Mouse (Mus musculus) neural tube, embryonic 12.5 days (tissue): Measurements from ENCODE around the gene Tgfbi. TPM values are rescaled to one million over a fixed set of nuclear protein-coding genes. Genes with fewer than 3 reads are reported as not detected.

ENCODE experiments used
- ATAC-seq: fragments of 200-750 bp; cut with Nextera tagmentation; 2 replicates; pipeline ENCODE4 v1.8.0; 2017; ENCODE audit warnings: low read depth, mild to moderate bottlenecking, moderate TSS enrichment, moderate library complexity; ENCODE audit not compliant: low FRiP score
- H3K27ac ChIP-seq: fragments of 300-500 bp; sonication (generic); 2 replicates; pipeline ENCODE4 v1.5.1; 2016
- H3K27me3 ChIP-seq: fragments of 300-500 bp; sonication (generic); replicated peaks from 2 replicates; pipeline ENCODE4 v1.6.1; 2016; ENCODE audit warnings: mild to moderate bottlenecking
- H3K36me3 ChIP-seq: fragments of 300-500 bp; sonication (generic); 2 replicates; pipeline ENCODE4 v1.6.1; 2016; ENCODE audit warnings: mild to moderate bottlenecking
- H3K4me1 ChIP-seq: fragments of 300-500 bp; sonication (generic); 2 replicates; pipeline ENCODE4 v1.6.1; 2016
- H3K4me2 ChIP-seq: fragments of 300-500 bp; sonication (generic); replicated peaks from 2 replicates; pipeline ENCODE4 v1.6.1; 2016; ENCODE audit warnings: mild to moderate bottlenecking
- H3K4me3 ChIP-seq: fragments of 300-500 bp; sonication (generic); 2 replicates; pipeline ENCODE4 v1.5.1; 2016
- H3K9ac ChIP-seq: fragments of 300-500 bp; sonication (generic); 2 replicates; pipeline ENCODE4 v1.6.1; 2016; ENCODE audit warnings: mild to moderate bottlenecking
- H3K9me3 ChIP-seq: fragments of 300-500 bp; sonication (generic); 2 replicates; pipeline ENCODE4 v1.6.1; 2016; ENCODE audit warnings: mild to moderate bottlenecking
- WGBS: fragments of 180-500 bp; shearing (Covaris S2); methylation state at CpG from one replicate; pipeline ENCODE4 v1.1.7; 2016; 5-methylcytosine and 5-hydroxymethylcytosine counted together
- polyA plus RNA-seq: library from polyadenylated mRNA; unstranded; fragments of >200 nt; fragmentation: Nextera tagmentation; extraction: Ambion mirVana; gene quantifications from 2 replicates; pipeline ENCODE4 v1.2.1, GENCODE M21; 2016

The Tgfbi gene
- polyA plus RNA-seq, 1 experiment from 2014 or later, result 39.9 TPM

DNA sequence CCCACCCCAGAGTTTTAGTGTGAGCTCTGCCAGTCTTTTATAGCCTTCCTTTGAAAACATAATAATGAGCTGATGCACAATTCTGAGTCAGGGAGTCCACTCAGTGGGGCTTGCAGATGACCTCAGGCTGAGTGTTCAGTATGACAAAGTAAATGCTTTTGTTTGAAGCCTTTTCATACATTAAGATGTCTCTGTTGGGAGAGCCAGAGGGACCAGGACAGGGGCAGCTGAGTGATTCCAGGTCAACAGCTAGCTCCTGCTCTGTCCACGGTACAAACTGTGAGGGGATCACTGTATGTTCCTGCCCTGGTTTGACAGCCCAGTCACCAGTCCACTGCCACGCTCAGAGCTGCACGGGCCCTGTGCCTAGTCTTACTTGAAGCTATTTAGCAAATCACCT is 26.6 kb upstream of the Tgfbi start:
- Histone ChIP-seq H3K36me3 (no peaks in the 10 kb centered on the region), H3K9me3 (no peaks in the 10 kb centered on the region), H3K9ac (no peak overlapping the region), H3K27ac (peak overlapping the region; percentile 93), H3K4me3 (no peak overlapping the region), H3K27me3 (no peaks in the 10 kb centered on the region), H3K4me2 (peak overlapping the region; percentile 50), H3K4me1 (peaks cover 25% of the 10 kb centered on the region)
- peak; percentile 58 for ATAC-seq
- 5% methylated on average over 3 of the region's 3 CpGs for WGBS

DNA sequence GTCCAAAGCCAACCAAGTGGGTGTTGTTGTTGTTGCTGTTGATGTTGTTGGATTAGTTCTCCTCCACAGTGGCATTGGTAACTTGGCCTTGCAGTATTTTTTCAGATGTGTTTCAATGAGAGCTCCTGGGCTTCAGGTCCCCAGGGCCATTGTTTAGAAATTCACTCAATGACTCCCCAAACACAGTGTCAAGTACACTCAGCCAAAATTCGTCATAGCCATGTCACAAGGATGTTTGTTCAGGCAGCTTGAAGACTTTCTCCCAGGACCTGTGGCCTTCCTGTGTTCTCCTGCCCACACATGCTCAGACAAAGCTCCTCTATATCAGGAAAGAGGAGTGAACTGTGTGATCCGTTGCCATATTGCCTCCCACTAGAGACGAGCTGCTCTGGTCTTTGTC is 23.3 kb upstream of the Tgfbi start:
- Histone ChIP-seq H3K9ac (no peak overlapping the region), H3K4me3 (no peak overlapping the region), H3K4me2 (no peak overlapping the region), H3K36me3 (no peaks in the 10 kb centered on the region), H3K27ac (no peak overlapping the region), H3K9me3 (no peaks in the 10 kb centered on the region), H3K27me3 (no peaks in the 10 kb centered on the region), H3K4me1 (peaks cover 27% of the 10 kb centered on the region)
- 76% methylated on average over 3 of the region's 3 CpGs for WGBS
- ATAC-seq, result no peak

GRCm38 (mm10) chr13:56588454-56589117 is 20.7 kb upstream of the Tgfbi start:
- no peak overlapping the region for H3K9ac ChIP-seq
- H3K4me1 ChIP-seq, result peaks cover 6% of the 10 kb centered on the region; the same call in 1 of the 2 replicates
- no peaks in the 10 kb centered on the region for H3K9me3 ChIP-seq
- no peak overlapping the region for H3K4me2 ChIP-seq
- no peak overlapping the region for H3K4me3 ChIP-seq
- ATAC-seq, result no peak
- 86% methylated on average over 14 of the region's 14 CpGs for WGBS
- no peaks in the 10 kb centered on the region for H3K27me3 ChIP-seq
- H3K36me3 ChIP-seq, result no peaks in the 10 kb centered on the region
- H3K27ac ChIP-seq, result no peak overlapping the region

- Histone ChIP-seq H3K4me2 (no peak overlapping the region), H3K9me3 (no peaks in the 10 kb centered on the region), H3K36me3 (no peaks in the 10 kb centered on the region), H3K27me3 (no peaks in the 10 kb centered on the region), H3K4me1 (peaks cover 6% of the 10 kb centered on the region; the same call in 1 of the 2 replicates), H3K4me3 (no peak overlapping the region), H3K27ac (no peak overlapping the region), H3K9ac (no peak overlapping the region)
- WGBS, result 81% methylated on average over 5 of the region's 5 CpGs
- ATAC-seq, result no peak
These were observed 19.1 kb upstream of the Tgfbi start for GRCm38 (mm10) chr13:56590202-56590601.

DNA sequence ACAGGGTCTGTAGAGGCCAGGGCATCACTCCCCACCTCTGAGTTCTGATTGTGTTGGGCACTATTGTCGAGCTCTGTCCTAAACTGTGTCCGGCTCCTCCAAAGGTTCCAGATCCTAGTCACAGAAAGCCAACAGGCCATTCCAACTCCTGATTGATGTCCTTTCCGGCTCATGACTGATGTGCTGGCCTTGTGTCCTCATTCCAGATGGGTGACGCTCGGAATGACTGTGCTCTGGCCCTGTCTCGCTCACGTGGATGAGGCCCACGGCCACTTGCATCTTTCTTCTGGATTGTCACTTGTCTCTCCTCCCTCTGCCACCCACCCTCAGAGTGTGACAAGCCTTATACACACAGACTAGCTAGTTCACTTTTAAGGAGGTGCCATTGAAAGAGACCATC is 18.1 kb upstream of the Tgfbi start:
- H3K9ac ChIP-seq, result no peak overlapping the region
- WGBS, result 86% methylated on average over 8 of the region's 8 CpGs
- H3K27ac ChIP-seq, result no peak overlapping the region
- H3K9me3 ChIP-seq, result no peaks in the 10 kb centered on the region
- no peak overlapping the region for H3K4me2 ChIP-seq
- no peaks in the 10 kb centered on the region for H3K36me3 ChIP-seq
- ATAC-seq, result no peak
- H3K4me1 ChIP-seq, result peaks cover 6% of the 10 kb centered on the region; the same call in 1 of the 2 replicates
- no peak overlapping the region for H3K4me3 ChIP-seq
- no peaks in the 10 kb centered on the region for H3K27me3 ChIP-seq

- WGBS, result 82% methylated on average over 2 of the region's 2 CpGs
- no peak overlapping the region for H3K4me3 ChIP-seq
- no peak for ATAC-seq
These were observed 17.4 kb upstream of the Tgfbi start for GRCm38 (mm10) chr13:56591939-56592338.

DNA sequence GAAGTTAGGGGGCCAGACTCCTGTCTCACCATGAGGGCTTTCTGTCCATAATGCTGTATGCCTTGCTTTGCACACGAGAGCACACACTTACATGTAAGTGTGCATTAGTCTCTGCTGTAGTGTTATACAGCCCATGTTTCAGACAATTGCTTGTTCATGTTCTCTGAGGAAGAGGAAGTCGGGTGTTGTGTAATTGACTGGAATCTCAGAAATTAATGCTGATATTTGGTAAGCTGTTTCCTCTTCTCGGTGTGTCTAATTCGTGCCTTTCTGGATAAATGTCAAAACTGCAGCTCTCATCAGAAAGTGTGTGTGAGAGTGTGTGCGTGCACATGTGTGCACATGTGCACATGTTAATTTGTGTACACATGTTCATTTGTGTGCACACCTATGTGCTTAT is 16.1 kb upstream of the Tgfbi start:
- no peak overlapping the region for H3K4me3 ChIP-seq
- no peak overlapping the region for H3K27ac ChIP-seq
- no peaks in the 10 kb centered on the region for H3K9me3 ChIP-seq
- no peaks in the 10 kb centered on the region for H3K27me3 ChIP-seq
- H3K9ac ChIP-seq, result no peak overlapping the region
- 89% methylated on average over 5 of the region's 5 CpGs for WGBS
- ATAC-seq, result no peak
- peaks cover 6% of the 10 kb centered on the region; the same call in 1 of the 2 replicates for H3K4me1 ChIP-seq
- no peak overlapping the region for H3K4me2 ChIP-seq
- no peaks in the 10 kb centered on the region for H3K36me3 ChIP-seq

More at GRCm38 (mm10) chr13:56591939-56592338, 17.4 kb upstream of the Tgfbi start:
- Histone ChIP-seq H3K9me3 (no peaks in the 10 kb centered on the region), H3K36me3 (no peaks in the 10 kb centered on the region), H3K4me1 (peaks cover 6% of the 10 kb centered on the region; the same call in 1 of the 2 replicates), H3K9ac (no peak overlapping the region), H3K27ac (no peak overlapping the region), H3K27me3 (no peaks in the 10 kb centered on the region), H3K4me2 (no peak overlapping the region)

DNA sequence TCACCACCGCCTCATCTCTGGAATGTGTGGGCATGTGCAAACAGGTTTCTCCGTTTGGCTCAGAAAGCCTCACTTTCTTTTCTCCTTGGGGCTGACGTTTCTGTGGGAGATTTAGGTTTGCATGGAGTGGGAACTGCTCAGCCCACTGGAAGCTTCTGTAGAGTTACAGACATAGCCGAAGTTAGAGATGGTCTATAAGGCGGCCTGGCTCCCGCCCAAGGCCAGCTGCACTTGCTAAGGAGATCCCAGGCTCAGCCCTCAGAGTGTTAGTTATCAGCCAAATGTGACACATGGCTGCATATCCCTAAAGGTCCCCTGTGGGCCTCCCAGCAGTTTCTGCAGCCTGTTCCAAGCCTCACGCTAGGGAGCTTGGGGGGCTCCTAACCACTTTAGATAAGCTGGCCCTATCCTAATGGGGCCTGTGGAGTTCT is 15.3 kb upstream of the Tgfbi start:
- 77% methylated on average over 7 of the region's 7 CpGs for WGBS
- H3K36me3 ChIP-seq, result no peaks in the 10 kb centered on the region
- no peak overlapping the region for H3K9ac ChIP-seq
- no peaks in the 10 kb centered on the region for H3K27me3 ChIP-seq
- no peak for ATAC-seq
- peaks cover 6% of the 10 kb centered on the region; the same call in 1 of the 2 replicates for H3K4me1 ChIP-seq
- H3K4me3 ChIP-seq, result no peak overlapping the region
- H3K4me2 ChIP-seq, result no peak overlapping the region
- no peak overlapping the region for H3K27ac ChIP-seq
- no peaks in the 10 kb centered on the region for H3K9me3 ChIP-seq

- no peaks in the 10 kb centered on the region for H3K9me3 ChIP-seq
- no peak overlapping the region for H3K27ac ChIP-seq
- H3K4me3 ChIP-seq, result no peak overlapping the region
- no peaks in the 10 kb centered on the region for H3K36me3 ChIP-seq
- ATAC-seq, result no peak
- H3K4me2 ChIP-seq, result no peak overlapping the region
- no peak overlapping the region for H3K9ac ChIP-seq
- no peaks in the 10 kb centered on the region for H3K27me3 ChIP-seq
- no peaks in the 10 kb centered on the region for H3K4me1 ChIP-seq
- 74% methylated on average over 8 of the region's 8 CpGs for WGBS
These were observed 14.1 kb upstream of the Tgfbi start for GRCm38 (mm10) chr13:56595246-56595645.

- no peaks in the 10 kb centered on the region for H3K27me3 ChIP-seq
- WGBS, result 76% methylated on average over 4 of the region's 4 CpGs
- no peak overlapping the region for H3K9ac ChIP-seq
- peaks cover 4% of the 10 kb centered on the region; the same call in 1 of the 2 replicates for H3K4me1 ChIP-seq
- no peak overlapping the region for H3K4me2 ChIP-seq
- no peaks in the 10 kb centered on the region for H3K36me3 ChIP-seq
- H3K27ac ChIP-seq, result no peak overlapping the region
- ATAC-seq, result no peak
- H3K4me3 ChIP-seq, result no peak overlapping the region
- H3K9me3 ChIP-seq, result no peaks in the 10 kb centered on the region
These were observed 12.0 kb upstream of the Tgfbi start for GRCm38 (mm10) chr13:56597296-56597695.

GRCm38 (mm10) chr13:56597831-56598612 is 11.3 kb upstream of the Tgfbi start:
- Histone ChIP-seq H3K9me3 (no peaks in the 10 kb centered on the region), H3K27ac (no peak overlapping the region), H3K9ac (no peak overlapping the region), H3K4me1 (peaks cover 4% of the 10 kb centered on the region; the same call in 1 of the 2 replicates), H3K4me3 (no peak overlapping the region), H3K36me3 (no peaks in the 10 kb centered on the region), H3K27me3 (no peaks in the 10 kb centered on the region), H3K4me2 (no peak overlapping the region)
- WGBS, result 63% methylated on average over 12 of the region's 12 CpGs
- ATAC-seq, result no peak

DNA sequence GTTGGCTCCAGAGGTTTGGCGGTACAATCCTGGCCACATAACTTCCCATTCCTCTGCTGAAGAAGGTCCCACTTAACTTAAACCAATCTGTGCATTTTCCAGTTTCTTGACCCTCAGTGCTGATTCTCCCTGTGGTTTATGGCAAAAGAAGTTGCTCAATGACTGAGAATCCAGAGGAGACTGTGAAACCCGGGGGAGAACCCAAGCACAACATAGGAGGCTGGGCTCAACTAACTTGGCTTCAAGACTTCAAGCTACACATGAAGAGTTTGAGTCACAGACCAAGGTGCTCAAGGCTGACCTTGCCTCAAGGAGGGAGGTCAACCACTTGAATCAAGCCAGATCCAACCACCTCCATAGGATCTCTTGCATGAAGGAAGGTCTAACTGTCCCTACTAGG is 9.8 kb upstream of the Tgfbi start:
- 95% methylated on average over 2 of the region's 2 CpGs for WGBS
- Histone ChIP-seq H3K4me2 (no peak overlapping the region), H3K9me3 (no peaks in the 10 kb centered on the region), H3K4me3 (no peak overlapping the region), H3K36me3 (no peaks in the 10 kb centered on the region), H3K9ac (no peak overlapping the region), H3K4me1 (peaks cover 4% of the 10 kb centered on the region; the same call in 1 of the 2 replicates), H3K27me3 (no peaks in the 10 kb centered on the region), H3K27ac (no peak overlapping the region)
- no peak for ATAC-seq
